Mouse (Mus musculus): ENCODE measurements at regions not wholly inside any gene's neighbourhood (a gene's known extent, or its start where the extent isn't known, plus 50 kb on each side); places are given as distances from the start of the nearest gene placed in this dataset.

DNA sequence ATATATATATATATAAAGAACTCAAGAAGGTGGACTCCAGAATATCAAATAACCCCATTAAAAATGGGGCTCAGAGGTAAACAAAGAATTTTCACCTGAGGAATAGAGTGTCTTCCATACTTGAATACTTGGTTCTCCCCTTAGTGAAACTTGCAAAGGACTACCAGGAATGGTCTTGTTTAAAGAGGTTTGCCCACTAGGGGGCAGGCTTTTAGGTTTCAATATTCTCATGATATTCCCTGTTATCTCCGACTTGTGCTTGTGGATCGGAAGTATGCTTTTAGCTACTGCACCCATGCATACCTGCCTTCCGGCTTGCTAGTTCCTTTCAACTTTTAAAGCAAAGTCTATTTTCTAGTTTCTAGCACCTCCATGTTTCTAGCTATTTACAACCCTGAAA, 1242.7 kb downstream of the Ntrk3 start:
- Histone ChIP-seq H3K4me1 (no peaks in the 10 kb centered on the region), H3K9me3 (no peaks in the 10 kb centered on the region), H3K36me3 (replicated peaks; ENCODE audit: low read length) (no peaks in the 10 kb centered on the region), H3K27me3 (replicated peaks) (no peaks in the 10 kb centered on the region), H3K4me3 (replicated peaks) (no peak overlapping the region)
- TF ChIP-seq GATA1 (IDR thresholded peaks at IDR 0.05; ENCODE audit: borderline replicate concordance, low read length), result no peak
- no peak for TF ChIP-seq FLI1 (IDR thresholded peaks at IDR 0.05; ENCODE audit: low read length)

DNA sequence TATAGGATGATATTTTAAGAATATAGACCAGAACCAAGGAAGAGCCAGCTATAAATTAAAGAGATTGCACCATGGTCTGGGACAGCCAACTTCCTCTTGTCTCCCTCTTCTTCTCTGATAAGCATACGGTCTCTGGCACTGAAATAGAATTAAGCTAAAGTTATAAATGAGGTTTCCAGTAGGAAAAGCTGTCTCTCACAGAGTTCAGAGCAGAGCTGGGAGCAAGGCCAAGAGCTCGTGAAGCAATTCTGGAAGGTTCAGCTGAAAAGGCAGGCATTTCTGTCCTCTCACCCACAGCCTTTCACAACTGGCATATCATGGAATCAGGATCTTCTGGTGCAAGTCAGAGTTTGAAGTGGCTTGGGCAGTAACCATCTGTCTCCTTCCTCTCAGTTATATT, 1247.8 kb downstream of the Agbl1 start:
- no peak overlapping the region for H3K4me3 ChIP-seq (replicated peaks)
- H3K9me3 ChIP-seq, result no peaks in the 10 kb centered on the region
- H3K36me3 ChIP-seq (replicated peaks; ENCODE audit: low read length), result no peaks in the 10 kb centered on the region
- H3K27me3 ChIP-seq (replicated peaks), result no peaks in the 10 kb centered on the region
- TF ChIP-seq GATA1 (IDR thresholded peaks at IDR 0.05; ENCODE audit: borderline replicate concordance, low read length), result no peak
- TF ChIP-seq FLI1 (IDR thresholded peaks at IDR 0.05; ENCODE audit: low read length), result no peak
- H3K4me1 ChIP-seq, result no peaks in the 10 kb centered on the region

DNA sequence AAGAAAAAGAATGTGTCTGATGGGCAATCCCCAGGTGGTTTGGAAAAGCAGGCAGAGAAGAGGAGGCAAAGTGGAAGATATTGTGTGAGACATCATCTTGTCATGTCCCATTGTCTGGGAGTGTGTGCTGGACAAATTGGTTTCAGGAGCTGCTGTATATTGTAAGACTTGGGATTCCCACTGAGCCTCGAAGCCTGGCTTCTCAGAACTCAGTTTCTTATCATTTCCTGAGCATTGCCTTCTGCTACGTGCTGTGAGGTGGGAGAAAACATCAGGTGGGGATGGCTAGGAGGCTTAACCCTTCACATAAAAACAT, 1216.3 kb downstream of the Agbl1 start:
- Histone ChIP-seq H3K9me3 (no peaks in the 10 kb centered on the region), H3K27me3 (replicated peaks) (no peaks in the 10 kb centered on the region), H3K4me1 (no peaks in the 10 kb centered on the region), H3K4me3 (replicated peaks) (no peak overlapping the region), H3K36me3 (replicated peaks; ENCODE audit: low read length) (no peaks in the 10 kb centered on the region)
- no peak for TF ChIP-seq GATA1 (IDR thresholded peaks at IDR 0.05; ENCODE audit: borderline replicate concordance, low read length)
- TF ChIP-seq FLI1 (IDR thresholded peaks at IDR 0.05; ENCODE audit: low read length), result no peak

DNA sequence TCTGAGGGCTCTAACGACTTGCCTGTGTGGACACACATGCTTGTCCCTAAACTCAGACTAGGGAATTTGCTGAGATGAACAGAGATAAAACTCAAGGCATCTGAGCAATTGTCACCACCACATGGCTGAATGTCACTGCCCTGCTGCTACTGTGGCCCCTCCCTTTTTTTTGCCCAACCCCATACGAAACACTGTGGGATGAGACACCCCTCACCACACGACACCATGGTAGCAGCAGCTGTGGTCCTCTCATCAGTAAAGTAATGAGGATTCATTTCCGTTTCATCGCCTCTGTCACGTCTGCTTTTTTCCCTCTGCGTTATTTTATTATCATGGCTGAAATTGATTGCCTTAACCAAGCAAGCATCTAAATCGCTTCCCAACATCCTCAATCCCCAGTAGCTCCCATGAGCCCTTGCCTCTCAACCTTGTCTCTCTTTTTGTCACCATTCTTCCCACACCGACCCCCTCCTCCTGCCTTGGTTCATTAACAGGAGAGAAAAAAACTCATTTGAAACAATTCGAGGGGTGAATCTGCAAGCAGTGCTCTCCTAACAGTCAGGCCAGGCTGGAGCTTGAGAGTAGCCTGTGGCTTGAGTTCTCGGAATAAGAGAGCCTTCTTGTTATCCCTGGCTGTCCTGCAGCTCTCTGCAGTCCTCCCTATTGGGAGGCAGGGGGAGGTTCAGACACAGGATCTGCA, 1215.8 kb downstream of the Agbl1 start:
- Histone ChIP-seq H3K4me3 (replicated peaks) (no peak overlapping the region), H3K4me1 (no peaks in the 10 kb centered on the region), H3K9me3 (no peaks in the 10 kb centered on the region), H3K27me3 (replicated peaks) (no peaks in the 10 kb centered on the region), H3K36me3 (replicated peaks; ENCODE audit: low read length) (no peaks in the 10 kb centered on the region)
- TF ChIP-seq FLI1 (IDR thresholded peaks at IDR 0.05; ENCODE audit: low read length) (no peak), GATA1 (IDR thresholded peaks at IDR 0.05; ENCODE audit: borderline replicate concordance, low read length) (no peak)

DNA sequence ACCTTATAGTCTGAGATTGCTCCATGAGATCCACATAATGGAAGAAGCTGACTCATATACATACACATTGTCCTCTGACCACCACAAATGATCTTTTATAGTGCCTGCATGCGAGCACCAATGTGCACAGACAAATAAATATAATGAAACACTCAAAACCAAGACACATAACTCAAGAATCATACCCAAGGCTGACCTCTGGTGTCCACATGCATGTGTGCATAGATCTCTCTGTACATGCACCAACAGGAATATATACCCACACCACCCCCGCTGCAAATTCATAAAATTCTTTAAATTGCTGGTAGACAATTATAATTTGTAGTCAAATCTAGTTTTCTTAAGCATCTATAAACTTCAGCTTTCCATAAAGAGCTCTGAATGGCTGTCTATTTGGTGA, 1211.9 kb downstream of the Agbl1 start:
- Histone ChIP-seq H3K4me3 (replicated peaks) (no peak overlapping the region), H3K4me1 (no peaks in the 10 kb centered on the region), H3K27me3 (replicated peaks) (no peaks in the 10 kb centered on the region), H3K9me3 (no peaks in the 10 kb centered on the region), H3K36me3 (replicated peaks; ENCODE audit: low read length) (no peaks in the 10 kb centered on the region)
- TF ChIP-seq FLI1 (IDR thresholded peaks at IDR 0.05; ENCODE audit: low read length) (no peak), GATA1 (IDR thresholded peaks at IDR 0.05; ENCODE audit: borderline replicate concordance, low read length) (no peak)

DNA sequence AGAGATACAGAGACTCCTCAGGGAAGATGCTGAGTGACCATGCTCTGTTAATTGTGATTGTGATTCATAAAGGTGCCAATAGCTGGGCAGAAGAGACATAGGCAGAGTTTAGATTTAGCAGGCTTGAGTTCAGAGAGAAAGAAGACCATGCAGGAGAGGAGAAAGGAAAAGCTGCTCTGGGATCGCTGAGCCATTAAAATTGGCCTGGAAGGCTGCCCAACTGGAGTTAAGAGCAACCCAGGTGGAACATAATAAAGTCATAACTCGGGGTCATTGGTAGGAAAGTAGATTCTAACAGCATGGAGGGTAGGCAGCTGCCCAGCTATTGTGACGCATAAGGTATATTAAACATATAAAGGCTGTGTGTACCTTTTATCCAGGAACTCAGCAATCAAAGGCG, 1183.9 kb downstream of the Agbl1 start:
- Histone ChIP-seq H3K9me3 (no peaks in the 10 kb centered on the region), H3K4me1 (no peaks in the 10 kb centered on the region), H3K27me3 (replicated peaks) (no peaks in the 10 kb centered on the region), H3K4me3 (replicated peaks) (no peak overlapping the region), H3K36me3 (replicated peaks; ENCODE audit: low read length) (no peaks in the 10 kb centered on the region)
- TF ChIP-seq GATA1 (IDR thresholded peaks at IDR 0.05; ENCODE audit: borderline replicate concordance, low read length) (no peak), FLI1 (IDR thresholded peaks at IDR 0.05; ENCODE audit: low read length) (no peak)

Data from megakaryocyte, embryonic 14.5 days (primary cell).